Mouse (Mus musculus) ES-Bruce4 (cell line): ENCODE measurements around the gene Pcyox1. TPM values are rescaled to one million over a fixed set of nuclear protein-coding genes. Genes with fewer than 3 reads are reported as not detected.
A peak's percentile ranks its signal among the peaks of the same experiment; 100 is the strongest.
"Not testable (repeated sequence)": the region's sequence is repeated elsewhere in the genome, so short reads cannot be mapped to it uniquely, and the experiment has no call there.

Experiments used
- H3K27ac ChIP-seq: 2 replicates; pipeline ENCODE4 v1.5.1; 2012; ENCODE audit warnings: low read length, inconsistent platforms; ENCODE audit not compliant: insufficient read depth
- H3K27me3 ChIP-seq: 2 replicates; pipeline ENCODE4 v1.6.1; 2012; ENCODE audit warnings: mild to moderate bottlenecking, low read length, inconsistent platforms; ENCODE audit not compliant: control insufficient read depth, poor library complexity, insufficient read depth, severe bottlenecking
- H3K36me3 ChIP-seq: 2 replicates; pipeline ENCODE4 v1.6.1; 2012; ENCODE audit warnings: inconsistent platforms, mild to moderate bottlenecking, low read length, moderate library complexity; ENCODE audit not compliant: control insufficient read depth, poor library complexity, insufficient read depth, severe bottlenecking
- H3K4me1 ChIP-seq: one replicate; pipeline ENCODE4 v1.8.1; 2011; ENCODE audit warnings: low read length; ENCODE audit not compliant: control insufficient read depth, insufficient read depth
- H3K4me3 ChIP-seq: 2 replicates; pipeline ENCODE4 v1.5.1; 2011; ENCODE audit warnings: low read depth, mild to moderate bottlenecking, low read length
- H3K9ac ChIP-seq: 2 replicates; pipeline ENCODE4 v1.6.1; 2012; ENCODE audit warnings: low read depth, mild to moderate bottlenecking, inconsistent platforms; ENCODE audit not compliant: poor library complexity, severe bottlenecking
- H3K9me3 ChIP-seq: replicated peaks from 2 replicates; pipeline ENCODE4 v1.6.1; 2012; ENCODE audit warnings: mild to moderate bottlenecking, low read length, inconsistent platforms; ENCODE audit not compliant: control insufficient read depth, poor library complexity, insufficient read depth, severe bottlenecking
- CTCF ChIP-seq: IDR thresholded peaks from one replicate; pipeline ENCODE4 v1.8.1; 2011; ENCODE audit warnings: low read depth, low read length
- EP300 ChIP-seq: IDR thresholded peaks from 2 replicates; pipeline ENCODE4 v1.6.1; 2011; ENCODE audit warnings: low read depth, low read length; ENCODE audit not compliant: insufficient read depth
- POLR2A ChIP-seq: IDR thresholded peaks from one replicate; pipeline ENCODE4 v1.8.1; 2011; ENCODE audit warnings: low read length; ENCODE audit not compliant: insufficient read depth
- polyA plus RNA-seq: library from polyadenylated mRNA; stranded (reverse); fragments of >200 nt; gene quantifications from 2 replicates; pipeline ENCODE4 v1.2.4, GENCODE M21; 2011; ENCODE audit warnings: low read depth; ENCODE audit not compliant: missing spikeins, insufficient read depth, insufficient read length

Gene Pcyox1
- polyA plus RNA-seq, 1 experiment, result 50.1 TPM

GRCm38 (mm10) chr6:86354948-86355347 is 42.0 kb downstream of the Pcyox1 start:
- Histone ChIP-seq H3K4me3 (no peak overlapping the region), H3K9ac (no peak overlapping the region), H3K36me3 (no peaks in the 10 kb centered on the region), H3K9me3 (no peaks in the 10 kb centered on the region), H3K4me1 (no peaks in the 10 kb centered on the region), H3K27me3 (no peaks in the 10 kb centered on the region), H3K27ac (no peak overlapping the region)
- TF ChIP-seq CTCF, result peak; percentile 42
- no peak for TF ChIP-seq POLR2A
- TF ChIP-seq EP300, result no peak

GRCm38 (mm10) chr6:86349257-86349656 is 47.7 kb downstream of the Pcyox1 start:
- no peak overlapping the region for H3K9ac ChIP-seq
- TF ChIP-seq POLR2A (no peak), CTCF (peak; percentile 40), EP300 (no peak)
- no peaks in the 10 kb centered on the region for H3K9me3 ChIP-seq
- H3K4me3 ChIP-seq, result no peak overlapping the region
- no peak overlapping the region for H3K27ac ChIP-seq
- no peaks in the 10 kb centered on the region for H3K36me3 ChIP-seq
- peaks cover 1% of the 10 kb centered on the region for H3K4me1 ChIP-seq
- no peaks in the 10 kb centered on the region for H3K27me3 ChIP-seq

- Histone ChIP-seq H3K4me3 (no peak overlapping the region), H3K27me3 (no peaks in the 10 kb centered on the region), H3K4me1 (peaks cover 2% of the 10 kb centered on the region), H3K27ac (no peak overlapping the region), H3K9ac (no peak overlapping the region), H3K9me3 (no peaks in the 10 kb centered on the region), H3K36me3 (no peaks in the 10 kb centered on the region)
- no peak for TF ChIP-seq EP300
- TF ChIP-seq CTCF, result no peak
- TF ChIP-seq POLR2A, result no peak
These were observed 50.9 kb downstream of the Pcyox1 start for GRCm38 (mm10) chr6:86346063-86346462.

GRCm38 (mm10) chr6:86343656-86344055 is 53.3 kb downstream of the Pcyox1 start:
- H3K36me3 ChIP-seq, result no peaks in the 10 kb centered on the region
- no peaks in the 10 kb centered on the region for H3K27me3 ChIP-seq
- H3K9ac ChIP-seq, result no peak overlapping the region
- no peak overlapping the region for H3K4me3 ChIP-seq
- peak overlapping the region; percentile 94 for H3K27ac ChIP-seq
- peak; percentile 82 for TF ChIP-seq EP300
- TF ChIP-seq POLR2A, result no peak
- H3K4me1 ChIP-seq, result peaks cover 2% of the 10 kb centered on the region
- H3K9me3 ChIP-seq, result no peaks in the 10 kb centered on the region

GRCm38 (mm10) chr6:86336340-86336739 is 60.6 kb downstream of the Pcyox1 start:
- H3K27me3 ChIP-seq, H3K9ac ChIP-seq, H3K4me3 ChIP-seq, H3K36me3 ChIP-seq, H3K9me3 ChIP-seq, H3K27ac ChIP-seq, H3K4me1 ChIP-seq: not testable (repeated sequence)
- peak; percentile 43 for TF ChIP-seq CTCF

Other genes with a start within 250 kb of the Pcyox1 start
- gene Tgfa, start 201.9 kb downstream of the Pcyox1 start, polyA plus RNA-seq, result 6.3 and 7.4 TPM in 2 replicates
- gene Fam136a, start 31.5 kb downstream of the Pcyox1 start, polyA plus RNA-seq, result 54.2 and 56.0 TPM in 2 replicates
- 201 and 274 TPM in 2 replicates for gene Snrpg, start 25.9 kb downstream of the Pcyox1 start, polyA plus RNA-seq
- gene Tia1, start 7.1 kb upstream of the Pcyox1 start, polyA plus RNA-seq, result 79.7 and 81.2 TPM in 2 replicates
- gene Gm44790, start 29.5 kb upstream of the Pcyox1 start, polyA plus RNA-seq, result not detected in 2 replicates
- 12.6 and 13.6 TPM in 2 replicates for gene C87436, start 41.2 kb upstream of the Pcyox1 start, polyA plus RNA-seq
- 328 and 331 TPM in 2 replicates for gene Pcbp1, start 129.2 kb upstream of the Pcyox1 start, polyA plus RNA-seq
- gene Asprv1, start 231.0 kb upstream of the Pcyox1 start, polyA plus RNA-seq, result 0.43 and 0.64 TPM in 2 replicates